8 mouse cellular contexts compared by ENCODE assay signal in genomic region chr6:65150703-65151102, GRCm38 (mm10). TPM values are rescaled to one million over a fixed set of nuclear protein-coding genes. Genes with fewer than 3 reads are reported as not detected.
DNase-seq lines count a peak whose midpoint lies in the region; ATAC-seq and TF ChIP-seq lines count a peak whose summit lies in the region.

No protein-coding gene starts in this region.

- no peaks in the 10 kb centered on the region for H3K9me3 ChIP-seq in limb, embryonic 14.5 days (ENCODE audit: control insufficient read depth, low read length)

- peak overlapping the region; percentile 34; the same call in 1 of the 2 replicates for H3K9ac ChIP-seq in limb, embryonic 14.5 days (ENCODE audit: low read depth, low read length, severe bottlenecking)

- H3K27ac ChIP-seq in testis, adult 2 months (ENCODE audit: control insufficient read depth, insufficient read depth, low read depth, low read length), result no peak overlapping the region
- H3K27ac ChIP-seq in limb, embryonic 14.5 days (replicated peaks; ENCODE audit: low read depth, low read length), result no peak overlapping the region

- ATAC-seq in cerebellum, adult (ENCODE audit: insufficient number of reproducible peaks, low FRiP score, low TSS enrichment), result peak; percentile 79
- no peak for ATAC-seq in limb, embryonic 14.5 days (ENCODE audit: low FRiP score, low read depth)

- peak overlapping the region; percentile 41 for H3K4me2 ChIP-seq in limb, embryonic 14.5 days (replicated peaks; ENCODE audit: low read depth, low read length, severe bottlenecking)

- no peak for DNase-seq in cerebellum, adult 9-10 months
- DNase-seq in testis, postnatal 10 days (ENCODE audit: low spot score), result no peak
- DNase-seq in limb, embryonic 14.5 days (ENCODE audit: low spot score), result no peak
- DNase-seq in right cerebral cortex, postnatal 25 days, result no peak
- no peak for DNase-seq in gastrocnemius, adult 8-10 months (ENCODE audit: low spot score in 2 of 2)
- DNase-seq in adrenal gland, adult (ENCODE audit: inconsistent age in 2 of 2, low spot score in 1 of 2), result no peak

- peak overlapping the region; percentile 20 for H3K4me3 ChIP-seq in testis, adult 2 months (ENCODE audit: control insufficient read depth, low read depth, low read length)
- peak overlapping the region; percentile 10; the same call in 1 of the 2 replicates for H3K4me3 ChIP-seq in limb, embryonic 14.5 days (replicated peaks; ENCODE audit: low read length)

- H3K27me3 ChIP-seq in testis, adult 2 months (ENCODE audit: control insufficient read depth, insufficient read depth, low read length), result no peaks in the 10 kb centered on the region
- no peaks in the 10 kb centered on the region for H3K27me3 ChIP-seq in limb, embryonic 14.5 days (ENCODE audit: control insufficient read depth, insufficient read depth, low read length)

- 14% methylated on average over 22 of the region's 22 CpGs for WGBS in limb, embryonic 14.5 days

- H3K36me3 ChIP-seq in testis, adult 2 months (ENCODE audit: control insufficient read depth, insufficient read depth, low read length), result no peaks in the 10 kb centered on the region
- H3K36me3 ChIP-seq in limb, embryonic 14.5 days (ENCODE audit: control insufficient read depth, insufficient read depth, low read length), result no peaks in the 10 kb centered on the region

- peaks cover 4% of the 10 kb centered on the region for H3K4me1 ChIP-seq in testis, adult 2 months (ENCODE audit: control insufficient read depth, insufficient read depth, low read length)
- no peaks in the 10 kb centered on the region for H3K4me1 ChIP-seq in limb, embryonic 14.5 days (ENCODE audit: control insufficient read depth, insufficient read depth, low read length)

- TF ChIP-seq POLR2A in testis, adult 2 months (IDR thresholded peaks at IDR 0.05; ENCODE audit: control insufficient read depth, low read depth, low read length), result no peak
- no peak for TF ChIP-seq POLR2A in limb, embryonic 14.5 days (IDR thresholded peaks at IDR 0.05; ENCODE audit: borderline replicate concordance, extremely low read depth, insufficient read depth, insufficient read length)

- TF ChIP-seq CTCF in testis, adult 2 months (IDR thresholded peaks at IDR 0.05; ENCODE audit: control insufficient read depth, insufficient read depth, insufficient replicate concordance, low read depth, low read length), result no peak

RNA-seq across cellular contexts. Expression of gene Hpgds, which starts 6.0 kb away (rescaled TPM):
- polyA plus RNA-seq in testis, adult 2 months (2012; rRNA removed), result 0.12 TPM in 2 replicates
- polyA plus RNA-seq in limb, embryonic 14.5 days (2012; rRNA removed), result 7.6 and 7.7 TPM in 2 replicates
- 10.0 and 11.4 TPM in 2 replicates for polyA plus RNA-seq in limb, embryonic 14.5 days (2014; fragmentation: Nextera tagmentation; extraction: Ambion mirVana)
- 1 to 10 TPM in 1 of 4 experiments, under 1 TPM in 3; 0.07 to 1.3 (median 0.47) TPM for total RNA-seq in gastrocnemius, adult 8-10 months (2022)
